Mouse (Mus musculus) C2C12 (cell line): ENCODE measurements at regions not wholly inside any gene's neighbourhood (a gene's known extent, or its start where the extent isn't known, plus 50 kb on each side); places are given as distances from the start of the nearest gene placed in this dataset.

Experiments used
- CEBPB ChIP-seq: IDR thresholded peaks from one replicate; pipeline ENCODE4 v1.6.1; 2011; ENCODE audit warnings: low read depth, mild to moderate bottlenecking, control low read depth, moderate library complexity
- CTCF ChIP-seq: IDR thresholded peaks from one replicate; pipeline ENCODE4 v1.5.1; 2011; ENCODE audit not compliant: control insufficient read depth, insufficient read depth, insufficient read length
- FOSL1 ChIP-seq: IDR thresholded peaks from one replicate; pipeline ENCODE4 v1.8.0; 2011; ENCODE audit warnings: mild to moderate bottlenecking, low read length; ENCODE audit not compliant: poor library complexity, insufficient read depth, severe bottlenecking
- MAX ChIP-seq: IDR thresholded peaks from one replicate; pipeline ENCODE4 v1.6.1; 2011; ENCODE audit warnings: mild to moderate bottlenecking, control low read depth
- MYOD1 ChIP-seq: IDR thresholded peaks from one replicate; pipeline ENCODE4 v1.6.1; 2011; ENCODE audit warnings: low read depth; ENCODE audit not compliant: control insufficient read depth, insufficient read length

DNA sequence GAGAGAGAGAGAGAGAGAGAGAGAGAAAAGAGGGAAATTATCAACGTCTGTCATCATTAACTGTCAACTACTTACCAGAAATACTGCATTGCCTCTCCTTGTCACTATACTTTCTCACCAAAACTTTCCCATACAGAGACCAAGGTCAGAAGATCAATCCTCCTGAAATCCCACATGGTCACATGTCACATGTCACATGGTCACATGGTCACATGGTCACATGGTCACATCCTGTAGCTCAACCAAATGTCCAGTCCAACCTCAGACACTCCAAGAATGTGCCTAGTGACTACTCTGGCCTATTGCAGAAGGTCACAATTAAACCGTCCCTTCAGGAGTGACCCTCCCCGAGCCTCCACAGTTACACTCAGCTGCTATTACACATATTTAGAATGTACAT is 135.8 kb upstream of the Arid1b start:
- TF ChIP-seq CTCF (no peak), MAX (no peak), MYOD1 (no peak), FOSL1 (no peak), CEBPB (no peak)
